Mouse (Mus musculus) kidney, postnatal 4 days (tissue): ENCODE results near the gene Nudt21.
A peak's percentile ranks its signal among the peaks of the same experiment; 100 is the strongest.

Experiments
- DNase-seq, 2 experiments: peaks; one replicate each; pipeline ENCODE4 v3.0.0; 2021; ENCODE audit warnings: mixed read lengths in 2 of 2

The Nudt21 gene

DNA sequence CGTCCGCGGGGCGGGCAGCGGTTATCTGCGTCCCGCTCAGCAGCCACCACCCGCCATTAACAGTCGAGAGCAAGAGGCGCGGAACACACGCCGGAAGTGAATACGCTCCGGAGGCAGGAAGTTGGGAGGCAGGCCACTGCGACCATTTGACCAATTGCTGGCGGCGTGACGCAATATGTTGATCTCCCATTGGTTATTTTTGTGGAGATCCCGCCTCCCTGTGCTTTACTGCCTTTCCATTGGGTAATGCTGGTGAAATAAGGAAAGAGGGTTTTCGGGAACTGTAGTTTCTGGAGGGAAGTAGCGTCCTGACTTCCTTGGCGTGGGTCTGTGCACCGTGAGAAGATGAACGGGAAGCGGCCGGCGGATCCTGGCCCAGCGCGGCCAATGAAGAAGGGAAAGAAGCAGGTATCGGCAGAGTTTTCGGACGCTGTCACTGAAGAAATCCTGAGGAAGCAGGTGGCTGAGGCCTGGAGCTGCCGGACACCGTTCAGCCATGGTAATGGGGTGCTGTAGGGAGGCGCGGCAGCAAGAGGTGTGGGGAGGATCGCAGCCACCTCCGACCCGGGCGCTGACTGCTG lies at the start of gene Nudt21, which contains the start of gene Ogfod1:
Gene Nudt21 (minus strand): TSS at position 88 of the 581 bp plus-strand sequence.
Gene Ogfod1 (plus strand): TSS at position 255 of the 581 bp plus-strand sequence.
- DNase-seq, result peak; percentile 89 to 95

DNA sequence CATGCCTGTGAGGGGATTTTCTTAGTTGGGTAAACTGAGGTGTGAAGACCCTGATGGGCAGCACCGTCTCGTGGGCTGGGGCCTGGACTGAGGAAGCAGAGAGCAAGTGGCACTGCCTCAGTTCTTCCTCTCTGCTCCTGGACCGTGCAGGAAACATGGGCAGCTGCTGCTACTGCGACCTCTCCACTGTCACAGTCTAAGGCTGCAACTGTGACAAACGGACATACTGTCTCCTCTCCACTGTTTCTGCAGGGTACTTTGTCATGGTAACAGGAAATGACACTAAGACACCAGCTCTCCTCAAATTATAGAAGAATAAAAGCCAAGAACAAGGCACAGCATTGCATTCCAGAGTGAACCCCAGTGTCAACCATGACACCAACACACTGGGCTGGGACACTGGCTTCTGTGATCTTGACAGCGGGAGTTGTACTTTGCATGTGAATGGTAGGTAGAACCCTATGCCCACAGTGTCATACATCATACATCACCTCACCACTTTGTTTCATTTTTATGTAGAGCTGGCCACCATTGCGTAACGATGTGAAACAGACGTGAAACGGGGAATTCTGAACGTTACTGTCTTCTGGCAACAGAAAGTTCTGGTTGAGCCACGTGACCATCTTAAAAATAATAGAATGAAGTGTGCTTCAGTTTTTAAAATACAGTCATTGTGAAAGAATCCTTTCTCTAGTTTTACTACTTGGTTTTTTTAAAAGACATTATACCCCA lies 39.8 kb upstream of the Nudt21 start:
- DNase-seq, result no peak

DNA sequence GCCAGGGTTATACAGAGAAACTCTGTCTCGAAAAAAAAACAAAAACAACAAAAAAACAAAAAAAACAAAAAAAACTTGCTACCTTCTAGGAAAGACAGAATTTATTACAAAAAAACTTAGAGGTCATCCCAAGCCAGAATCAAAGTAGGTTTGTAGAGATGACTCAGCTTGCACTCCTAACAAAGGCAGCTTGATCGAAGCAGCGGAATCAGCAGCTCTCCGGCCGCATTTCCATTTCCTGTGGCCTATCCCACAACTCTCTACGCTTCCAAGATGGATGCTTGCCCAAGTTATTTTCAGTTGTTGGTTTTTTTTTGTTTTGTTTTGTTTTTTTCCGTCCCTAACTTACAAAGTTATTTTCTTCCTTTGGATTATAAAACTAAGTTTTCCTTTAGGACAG lies 32.0 kb upstream of the Nudt21 start:
- DNase-seq, result no peak

DNA sequence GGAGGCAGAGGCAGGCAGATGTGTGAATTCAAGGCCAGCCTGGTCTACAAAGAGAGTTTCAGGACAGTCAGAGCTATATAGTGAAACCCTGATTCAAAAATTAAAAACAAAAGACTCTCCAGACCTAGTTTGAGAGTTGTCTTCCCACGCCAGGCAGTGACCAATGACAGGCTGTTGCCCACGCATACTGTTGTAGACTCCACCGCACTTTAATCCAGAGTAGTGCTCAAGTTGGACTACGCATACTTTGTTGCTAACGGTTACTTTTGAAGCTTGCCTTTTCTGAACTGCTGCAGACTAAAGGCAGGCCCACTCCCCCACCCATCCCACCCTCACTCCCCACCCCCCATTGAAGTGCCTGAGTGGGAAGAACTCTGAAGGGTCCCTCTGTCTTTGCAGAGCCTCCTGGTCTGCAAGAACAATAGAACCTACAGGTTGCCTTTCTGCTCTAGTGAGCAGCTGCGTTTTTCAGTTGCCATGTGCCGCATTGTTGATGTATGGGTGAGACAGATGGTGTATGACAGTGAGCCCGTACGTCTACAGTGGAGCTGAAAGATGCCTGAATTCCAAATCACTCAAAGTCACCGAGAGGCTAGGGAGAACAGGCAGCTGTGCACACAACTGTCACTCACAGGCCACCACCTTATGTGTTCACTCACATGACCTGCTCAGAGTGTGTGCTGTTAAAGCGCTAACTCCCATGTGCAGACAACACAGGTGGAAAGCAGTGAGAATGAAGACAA lies 29.5 kb upstream of the Nudt21 start:
- DNase-seq, result no peak

DNA sequence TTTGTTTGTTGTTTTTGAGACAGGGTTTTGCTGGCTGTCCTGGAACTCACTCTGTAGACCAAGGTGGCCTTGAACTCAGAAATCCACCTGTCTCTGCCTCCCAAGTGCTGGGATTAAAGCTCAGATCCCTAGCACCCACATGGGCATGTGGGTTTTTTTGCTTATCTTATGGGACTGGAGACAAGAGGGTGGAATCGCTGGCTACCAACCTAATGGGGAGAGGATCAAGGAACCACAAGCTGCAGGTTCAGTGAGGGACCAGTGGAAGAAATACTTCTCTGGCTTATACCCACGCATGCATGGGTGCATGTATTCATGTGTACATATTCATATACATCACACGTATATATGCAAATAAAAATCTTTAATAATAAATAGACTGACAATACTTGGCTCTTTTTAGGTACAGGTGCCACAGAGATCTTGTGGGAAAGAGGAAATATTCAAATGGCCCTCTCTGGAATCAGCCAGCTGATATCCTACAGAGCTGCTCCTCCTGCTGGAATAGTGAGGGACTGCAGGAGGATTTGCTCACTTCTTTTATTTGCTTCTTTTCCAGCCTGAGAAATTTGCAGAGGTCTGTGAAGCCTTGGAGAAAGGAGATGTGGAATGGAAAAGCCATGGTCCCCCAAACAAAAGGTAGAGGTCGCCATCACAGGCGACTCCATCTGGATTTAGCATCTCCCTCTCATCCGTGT lies 20.5 kb upstream of the Nudt21 start:
- DNase-seq, result peak; percentile 79 to 80

DNA sequence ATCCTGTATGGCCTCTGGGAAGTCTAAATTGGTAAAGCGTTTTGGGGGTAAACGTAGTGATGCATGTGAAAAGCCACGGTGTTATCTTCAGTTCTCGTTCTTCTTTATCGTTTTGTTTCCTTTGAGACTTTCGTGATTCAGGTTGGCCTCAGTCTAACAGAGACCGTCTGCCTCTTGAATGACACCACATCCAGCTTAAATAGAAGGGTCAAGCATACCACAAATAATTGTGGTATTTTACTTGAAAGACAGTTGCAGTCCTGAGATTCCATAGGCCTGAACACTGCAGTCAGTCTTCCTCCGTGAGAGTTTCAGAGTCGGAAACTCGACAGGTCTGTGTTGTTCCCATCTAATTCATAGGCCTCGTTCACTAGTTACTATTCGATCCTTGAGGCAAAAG lies 15.9 kb upstream of the Nudt21 start:
- DNase-seq, result no peak

DNA sequence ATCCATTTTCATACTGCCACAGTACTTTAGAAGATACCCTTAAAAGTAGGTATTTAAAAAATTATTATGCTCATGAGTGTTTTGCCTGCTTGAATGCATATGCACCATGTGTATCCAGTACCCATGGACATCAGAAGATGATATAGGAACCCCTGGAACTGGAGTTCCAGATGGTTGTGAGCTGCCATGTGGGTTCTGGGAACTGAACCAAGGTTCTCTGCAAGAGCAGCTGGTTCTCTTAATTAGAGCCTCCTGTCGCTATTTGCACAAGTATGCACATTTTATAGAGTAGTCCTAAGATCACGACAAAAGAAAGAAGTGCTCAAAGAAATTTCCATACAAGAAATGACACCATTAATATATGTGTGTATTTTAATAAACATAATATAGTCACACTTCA lies 11.0 kb upstream of the Nudt21 start:
- DNase-seq, result no peak

DNA sequence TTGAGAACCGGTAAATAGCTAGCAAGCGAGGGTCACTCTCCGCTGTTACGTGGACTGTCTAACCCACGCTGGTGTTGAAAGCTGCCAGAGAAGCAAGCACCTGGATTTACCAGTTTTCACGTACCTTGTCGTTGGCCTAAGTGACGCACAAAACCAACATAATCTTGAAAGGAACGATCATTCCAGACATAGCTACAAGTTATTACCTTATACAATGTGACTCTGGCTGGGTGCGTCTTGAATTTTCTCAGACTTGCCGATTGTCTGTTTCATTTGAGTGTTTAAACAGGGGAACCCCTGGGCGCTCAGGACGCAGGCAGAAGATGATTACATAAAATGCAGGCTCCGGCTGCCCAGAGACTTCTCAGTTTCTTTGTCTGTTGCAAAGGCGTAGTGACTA lies 975 bp upstream of the Nudt21 start:
- DNase-seq, result peak in 1 of 2 experiments; percentile 13

DNA sequence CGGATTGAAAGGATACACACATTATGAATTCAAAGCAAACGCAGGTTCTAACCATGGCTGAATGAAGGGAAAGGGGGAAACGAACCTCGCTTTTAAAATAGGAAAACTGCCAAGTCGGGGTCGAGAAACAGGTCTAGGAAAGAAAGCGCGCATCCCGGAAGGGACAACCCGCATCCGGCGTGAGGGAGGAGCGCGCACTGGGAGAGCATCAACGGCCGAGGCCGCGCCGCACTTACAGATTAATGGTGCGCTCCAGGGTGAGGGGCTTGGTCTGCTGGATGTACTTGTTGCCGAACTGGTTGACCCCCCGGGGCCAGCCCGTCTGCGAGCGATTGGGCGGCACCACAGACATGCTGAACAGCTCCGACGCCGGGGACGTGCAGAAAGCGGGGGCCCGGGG lies 290 bp downstream of the Nudt21 start:
- DNase-seq, result peak; percentile 77 to 86

DNA sequence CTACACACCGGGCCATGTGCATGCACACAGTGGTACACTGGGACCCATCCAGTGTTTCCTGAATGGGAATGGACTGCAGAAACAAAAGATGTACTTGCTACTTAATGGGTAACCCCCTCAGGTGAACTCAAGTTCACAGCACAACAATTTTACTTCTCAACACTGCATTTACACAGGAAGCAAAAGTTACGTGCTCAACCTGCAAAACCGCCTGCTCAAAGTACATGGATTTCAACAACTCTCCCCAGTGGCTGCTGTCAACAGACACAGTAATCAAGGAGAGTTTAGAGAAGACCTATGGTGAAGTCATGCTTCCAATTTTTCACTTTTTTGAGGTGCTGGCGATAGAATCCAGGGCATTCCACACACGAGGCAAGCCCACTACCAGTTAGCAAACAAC lies 1.6 kb downstream of the Nudt21 start:
- no peak for DNase-seq

DNA sequence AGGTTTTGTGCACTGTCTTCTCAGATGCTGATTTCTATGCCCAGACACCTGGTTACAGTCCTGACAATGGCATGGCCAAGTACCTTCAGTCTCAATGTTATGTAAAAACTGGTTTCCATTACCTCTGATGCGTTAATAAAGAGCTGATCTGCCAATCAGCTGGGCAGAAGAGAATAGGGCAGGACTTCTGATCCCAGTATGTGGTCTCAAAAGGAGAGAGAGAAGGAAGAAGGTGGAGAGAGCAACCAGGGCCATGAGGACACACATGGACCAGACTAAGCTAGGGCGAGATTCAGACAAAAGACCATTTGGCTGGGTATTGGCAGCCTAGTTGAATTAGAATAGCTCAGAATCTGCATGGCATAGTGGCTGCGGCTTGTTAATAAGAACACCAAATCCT lies 3.2 kb downstream of the Nudt21 start:
- no peak for DNase-seq

DNA sequence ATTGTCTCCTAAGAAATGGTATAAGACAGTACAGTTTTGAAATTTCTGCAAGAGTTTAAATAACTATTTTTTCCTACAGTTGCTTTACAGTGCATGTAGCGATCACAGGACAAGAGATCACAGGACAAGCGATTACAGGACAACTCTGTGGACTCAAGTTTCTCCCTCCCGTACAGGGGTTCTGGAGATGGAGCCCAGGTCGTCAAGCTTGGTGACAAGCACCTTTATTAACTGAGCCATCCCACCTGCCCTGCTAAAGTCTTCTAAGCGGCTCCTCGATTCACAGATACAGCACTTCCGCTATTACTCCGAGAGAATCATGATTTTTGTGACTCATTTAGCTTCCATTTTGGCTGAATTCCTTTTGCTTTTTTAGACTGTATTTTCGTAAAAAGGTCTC lies 7.1 kb downstream of the Nudt21 start:
- no peak for DNase-seq

DNA sequence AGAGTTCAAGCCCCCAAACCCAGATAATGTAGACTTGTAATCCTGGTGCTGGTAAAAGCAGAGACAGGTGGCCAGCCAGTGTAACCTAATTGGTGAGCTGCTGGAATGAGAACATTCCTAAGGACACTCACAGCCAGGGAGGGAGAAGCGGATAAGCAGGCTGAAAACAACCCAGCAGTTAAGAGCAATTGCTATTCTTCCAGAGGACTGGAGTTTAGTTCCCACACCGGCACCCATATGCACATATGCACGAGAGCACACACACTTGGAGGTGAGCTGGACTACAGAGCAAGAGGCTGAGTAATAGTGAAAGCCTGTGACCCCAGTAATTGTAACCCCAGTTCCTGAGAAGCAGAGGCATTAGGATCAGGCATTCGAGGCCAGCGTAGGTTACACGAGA lies 12.9 kb downstream of the Nudt21 start:
- DNase-seq, result no peak

DNA sequence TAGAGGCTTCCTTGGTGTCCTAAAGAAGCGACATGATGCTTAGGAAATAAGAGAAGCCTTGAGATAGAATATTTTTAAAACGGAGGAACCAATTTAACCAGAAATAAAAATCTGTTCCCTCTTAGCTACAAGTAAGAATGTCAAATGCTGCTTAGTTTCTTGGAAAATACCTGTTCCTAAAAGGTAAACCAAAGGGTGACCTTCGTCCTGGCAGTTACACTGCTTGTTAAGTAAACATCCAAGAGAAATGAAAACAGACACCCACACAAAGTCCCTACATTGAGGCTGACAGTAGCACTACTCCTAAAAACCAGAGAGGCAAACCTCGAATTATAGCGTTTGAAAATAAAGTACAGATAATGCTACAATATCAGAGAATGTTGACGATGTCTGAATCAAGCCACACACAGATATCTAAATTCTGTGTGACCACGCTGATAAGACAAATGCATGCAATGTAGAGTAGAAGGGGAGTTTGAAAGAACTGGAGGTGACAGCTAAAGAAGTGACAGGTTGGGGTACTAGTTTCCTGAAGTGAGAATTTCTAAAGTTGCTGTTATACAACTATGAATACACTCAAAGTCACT lies 23.7 kb downstream of the Nudt21 start:
- no peak for DNase-seq

DNA sequence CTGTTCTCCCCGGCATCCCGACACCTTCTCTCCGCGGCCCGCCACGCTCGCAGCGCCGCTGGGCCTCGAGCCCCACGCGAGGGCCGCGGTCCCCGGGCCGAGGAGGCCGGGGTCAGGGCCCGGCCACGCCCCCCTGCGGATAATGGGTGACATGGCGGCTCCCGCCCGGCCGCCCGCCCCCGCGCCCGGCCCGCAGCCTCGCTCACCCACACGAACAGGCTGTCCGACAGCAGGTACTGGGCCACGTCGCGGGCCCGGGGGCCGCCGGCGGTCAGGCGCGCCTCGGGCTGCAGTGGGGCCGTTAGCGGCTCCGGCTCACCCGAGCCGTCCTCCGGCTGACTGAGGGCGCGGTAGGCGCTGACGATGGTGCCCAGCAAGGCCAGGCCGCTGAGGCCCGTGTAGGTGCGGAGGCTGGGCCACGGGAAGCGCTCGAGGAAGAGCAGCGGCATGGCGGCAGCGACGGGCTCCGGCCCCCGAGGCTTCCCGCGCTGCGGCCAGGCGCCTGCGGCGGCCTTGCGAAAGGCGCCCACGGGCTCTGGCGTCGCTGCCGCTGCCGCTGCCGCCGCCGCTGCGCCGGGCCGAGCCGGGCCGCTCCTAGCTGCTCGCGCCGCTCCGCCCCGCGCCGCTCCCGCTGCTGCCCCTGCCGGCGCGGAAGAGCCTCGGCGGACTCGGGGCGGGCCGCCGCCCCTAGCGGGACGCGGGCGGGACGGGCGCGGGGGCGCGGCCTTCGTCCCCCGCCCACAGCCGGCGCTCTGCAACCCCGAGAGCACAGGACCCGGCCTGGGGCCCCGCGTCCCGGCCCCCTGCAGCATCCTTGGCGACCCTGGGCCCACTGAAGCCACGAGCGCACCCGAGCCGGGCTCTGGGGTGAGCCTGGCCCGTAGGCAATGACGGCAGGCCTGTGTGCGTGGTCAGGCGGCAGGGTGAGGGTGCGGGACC lies 24.5 kb downstream of the Nudt21 start, which contains the start of gene Amfr:
Gene Amfr (minus strand): TSS at position 830 of the 939 bp plus-strand sequence.
- peak; percentile 78 to 87 for DNase-seq

DNA sequence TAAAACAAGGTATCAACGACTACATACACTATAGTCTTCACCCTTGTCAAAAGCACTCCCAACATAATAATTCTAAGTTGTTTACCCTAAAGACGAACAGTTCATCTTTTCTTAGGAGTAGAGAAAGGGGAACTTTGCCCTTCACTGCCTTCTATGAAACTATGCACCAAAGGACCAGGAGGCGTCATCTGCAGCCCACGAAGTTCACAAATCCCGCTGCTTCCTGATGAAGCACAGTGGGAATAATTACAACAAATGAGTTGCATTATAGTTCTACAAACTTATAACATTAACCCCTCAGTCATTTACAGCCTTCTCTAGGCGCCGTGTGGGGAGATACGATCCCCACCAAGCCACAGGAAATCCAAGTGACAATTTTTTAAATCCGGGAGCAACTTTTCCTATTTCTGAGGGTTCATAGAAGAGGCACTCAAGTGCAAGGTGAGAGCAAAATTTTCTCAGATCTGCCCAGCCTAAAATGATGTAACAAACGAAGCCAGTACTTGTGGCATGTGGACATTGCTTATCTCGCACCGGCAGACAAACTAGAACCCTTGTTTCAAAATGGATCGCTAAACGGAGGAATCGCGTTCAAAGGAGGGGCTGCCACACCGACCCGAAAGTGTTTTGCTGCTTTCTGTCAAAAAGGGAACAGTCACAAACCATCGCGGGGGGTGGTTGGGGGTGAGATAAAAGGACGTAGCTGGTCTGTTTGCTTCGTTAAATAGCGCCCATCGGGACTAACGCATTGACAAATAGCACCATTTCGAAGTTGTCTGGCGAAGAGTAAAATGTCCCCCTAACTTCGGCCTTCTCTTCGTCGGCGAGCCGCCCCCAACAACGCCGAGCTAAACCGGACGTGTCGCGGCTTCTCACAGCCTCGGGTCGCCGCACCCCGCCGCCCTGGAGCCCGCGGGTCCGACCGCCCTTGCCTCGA lies 25.5 kb downstream of the Nudt21 start:
- DNase-seq, result peak in 1 of 2 experiments; percentile 20

DNA sequence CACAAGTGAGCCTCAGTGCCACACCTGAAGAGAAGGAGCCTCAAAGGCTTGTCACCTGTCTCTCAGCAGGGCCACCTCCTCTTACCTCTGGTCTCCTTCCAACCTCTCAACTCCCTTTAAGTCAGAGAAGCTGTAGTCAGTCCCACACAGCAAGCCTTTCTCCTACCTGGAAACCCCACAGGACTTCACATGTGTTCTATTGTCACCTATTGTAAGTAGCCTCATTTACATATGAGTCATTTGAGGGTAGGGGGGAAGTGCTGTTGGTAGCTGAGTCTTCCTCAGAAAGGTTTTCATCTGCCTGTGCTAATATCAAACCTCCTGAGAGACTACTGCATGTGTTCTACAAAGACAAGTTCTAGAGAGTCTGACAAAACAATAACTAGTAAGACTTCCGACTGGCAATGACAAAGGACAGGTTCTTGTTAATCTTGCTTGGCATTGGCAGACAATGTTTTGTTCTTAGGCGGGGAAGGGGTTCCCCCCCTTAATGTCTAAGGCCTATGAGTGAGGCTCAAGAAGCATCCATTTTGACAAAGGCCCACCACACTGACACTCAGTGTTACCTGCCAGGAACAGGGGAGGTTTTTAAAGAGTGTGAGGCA lies 26.6 kb downstream of the Nudt21 start:
- DNase-seq, result no peak

DNA sequence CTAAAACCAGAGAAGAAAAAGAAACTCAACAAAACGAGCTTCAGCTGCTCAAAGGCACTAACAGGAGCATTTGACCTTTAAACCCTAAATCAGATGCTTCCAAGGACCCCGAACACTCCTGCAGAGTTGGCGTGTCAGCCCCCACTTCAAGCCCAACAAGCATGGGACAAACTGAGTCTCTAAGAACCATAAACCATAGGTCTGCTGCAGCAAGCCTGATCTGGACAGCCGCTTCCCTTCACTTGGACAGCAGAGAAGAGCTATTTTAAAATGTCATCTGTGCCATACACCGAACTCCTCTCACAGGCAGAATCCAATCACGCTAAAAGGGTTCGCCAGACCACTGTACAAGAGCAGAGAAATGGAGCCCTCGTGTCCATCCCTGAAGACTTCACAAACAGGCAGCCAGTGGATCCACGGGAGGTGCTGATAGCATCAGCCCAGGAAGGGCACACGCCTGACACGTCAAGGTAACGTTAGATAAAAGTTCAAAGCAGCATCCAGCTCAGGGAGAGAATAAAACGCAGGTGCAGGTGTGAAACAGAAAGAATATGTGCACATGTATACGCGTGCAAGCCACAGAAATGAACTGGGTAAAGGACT lies 27.5 kb downstream of the Nudt21 start:
- DNase-seq, result peak; percentile 12 to 19

DNA sequence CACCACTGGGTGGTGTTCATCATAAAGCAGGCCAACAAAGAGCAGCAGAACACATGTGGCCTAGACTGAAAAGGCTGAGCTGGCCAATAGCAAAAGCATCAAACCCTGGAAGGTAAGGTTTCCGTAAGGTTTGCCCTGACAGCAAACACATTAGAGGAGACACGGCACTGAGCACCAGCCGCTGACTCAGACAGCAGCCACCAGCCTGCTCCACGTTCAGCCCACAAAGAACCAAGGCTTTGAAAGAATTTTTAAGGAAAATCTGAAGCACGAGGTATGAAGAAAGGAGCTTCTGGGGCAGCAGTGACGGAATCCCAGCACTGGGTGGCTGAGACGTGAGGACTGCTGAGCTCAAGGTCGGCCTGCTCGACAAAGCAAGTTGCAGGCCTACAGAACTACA lies 32.7 kb downstream of the Nudt21 start:
- no peak for DNase-seq

DNA sequence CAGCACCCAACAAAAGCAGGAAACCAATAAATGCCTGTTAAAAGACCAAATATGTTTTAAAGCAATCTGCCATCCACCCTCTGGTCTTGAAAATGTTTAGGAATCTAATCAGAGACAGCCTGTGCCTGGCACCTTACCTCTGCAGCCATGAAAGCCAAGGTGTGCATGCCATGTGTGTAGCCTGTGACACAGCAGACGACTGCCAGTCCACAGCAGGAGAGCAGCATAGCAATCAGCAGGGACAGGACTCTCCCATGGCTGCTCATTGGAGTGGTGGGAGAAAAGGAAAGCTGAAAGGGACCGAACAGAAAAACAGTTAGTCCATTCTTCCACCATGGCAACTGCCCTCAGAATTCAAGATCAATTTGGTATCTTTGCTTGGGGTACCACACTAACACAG lies 37.9 kb downstream of the Nudt21 start:
- no peak for DNase-seq
